Mouse (Mus musculus): Measurements from ENCODE around the gene Gfm1.

- TF ChIP-seq CTCF (IDR thresholded peaks at IDR 0.05) (no peak), EP300 (IDR thresholded peaks at IDR 0.05) (no peak)
These were observed 69.0 kb downstream of the Gfm1 start for GRCm38 (mm10) chr3:67498773-67499405.
